Mouse (Mus musculus): ENCODE measurements around the gene Hist2h2ac.

Gene Hist2h2ac

DNA sequence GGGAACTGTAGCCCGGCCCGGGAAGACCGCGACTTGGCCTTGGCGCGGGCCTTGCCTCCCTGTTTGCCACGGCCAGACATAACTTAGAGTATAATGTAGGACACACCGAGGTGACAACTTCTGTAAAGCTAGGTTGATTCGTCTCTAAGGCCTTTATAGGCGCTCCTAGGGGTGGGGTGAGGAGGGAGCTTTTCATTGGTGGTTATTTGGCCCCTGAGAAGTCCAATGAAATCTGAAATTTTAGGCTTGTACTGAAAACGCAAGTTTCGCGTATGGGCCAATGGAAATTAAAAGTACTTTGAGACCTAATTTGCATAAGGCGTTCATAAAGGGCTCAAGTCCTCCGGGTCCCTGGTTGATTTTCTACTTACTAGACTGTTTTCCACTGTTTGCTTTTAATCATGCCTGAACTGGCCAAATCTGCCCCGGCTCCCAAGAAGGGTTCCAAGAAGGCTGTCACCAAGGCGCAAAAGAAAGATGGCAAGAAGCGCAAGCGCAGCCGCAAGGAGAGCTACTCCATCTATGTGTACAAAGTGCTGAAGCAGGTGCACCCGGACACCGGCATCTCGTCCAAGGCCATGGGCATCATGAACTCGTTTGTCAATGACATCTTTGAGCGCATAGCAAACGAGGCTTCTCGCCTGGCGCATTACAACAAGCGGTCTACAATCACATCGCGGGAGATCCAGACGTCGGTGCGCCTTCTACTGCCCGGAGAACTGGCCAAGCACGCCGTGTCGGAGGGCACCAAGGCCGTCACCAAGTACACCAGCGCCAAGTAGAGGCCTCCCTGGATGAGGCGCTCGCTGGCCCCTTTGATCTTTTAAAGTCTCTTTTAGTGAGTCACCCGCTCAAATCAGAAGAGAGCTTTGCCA is at the start of gene Hist2h2ac, which contains the start of gene Hist2h2be:
Gene Hist2h2ac, minus strand, starts transcription at position 116 of the 875 bp plus-strand sequence.
Gene Hist2h2be, plus strand, starts transcription at position 355 of the 875 bp plus-strand sequence.
- peak; percentile 84 to 88 for DNase-seq (ENCODE audit: low spot score in 2 of 2)

DNA sequence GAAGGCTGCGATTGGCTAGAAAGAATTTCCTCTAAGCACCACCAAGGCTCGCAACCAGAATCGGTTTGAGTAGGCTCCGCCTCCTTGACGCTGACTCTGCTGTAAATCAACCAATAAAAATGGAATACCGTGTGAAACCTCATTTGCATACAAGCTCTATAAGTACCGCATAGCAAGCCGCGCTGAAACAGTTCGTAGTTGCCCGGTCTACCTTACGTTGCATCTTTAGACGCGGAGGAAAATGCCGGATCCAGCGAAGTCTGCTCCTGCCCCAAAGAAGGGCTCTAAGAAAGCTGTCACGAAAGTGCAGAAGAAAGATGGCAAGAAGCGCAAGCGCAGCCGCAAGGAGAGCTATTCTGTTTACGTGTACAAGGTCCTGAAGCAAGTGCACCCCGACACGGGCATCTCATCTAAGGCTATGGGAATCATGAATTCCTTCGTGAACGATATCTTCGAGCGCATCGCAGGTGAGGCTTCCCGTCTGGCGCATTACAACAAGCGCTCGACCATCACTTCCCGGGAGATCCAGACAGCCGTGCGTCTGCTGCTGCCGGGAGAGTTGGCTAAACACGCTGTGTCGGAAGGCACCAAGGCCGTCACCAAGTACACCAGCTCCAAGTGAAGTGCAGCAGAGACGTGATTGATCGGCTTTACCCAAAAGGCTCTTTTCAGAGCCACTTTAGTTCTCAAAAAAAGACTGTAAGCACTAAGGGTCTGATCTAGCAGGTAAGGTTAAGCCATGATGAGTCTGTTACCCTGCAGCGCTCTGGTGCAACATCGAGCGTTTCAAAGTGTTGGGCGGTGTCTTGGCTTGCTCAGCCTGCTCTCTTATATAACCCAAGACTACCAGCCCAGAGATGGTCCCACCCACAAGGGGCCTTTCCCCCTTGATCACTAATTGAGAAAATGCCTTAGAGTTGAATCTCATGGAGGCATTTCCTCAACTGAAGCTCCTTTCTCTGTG is 49.1 kb upstream of the Hist2h2ac start, which contains the start of gene Hist2h2bb:
Gene Hist2h2bb, plus strand, starts transcription at position 242 of the 964 bp plus-strand sequence.
- DNase-seq (ENCODE audit: low spot score in 2 of 2): peak; percentile 89 to 92

- DNase-seq (ENCODE audit: low spot score in 2 of 2): peak in 1 of 2 experiments; percentile 32
These were observed 48.2 kb upstream of the Hist2h2ac start for GRCm38 (mm10) chr3:96268776-96269378.

DNA sequence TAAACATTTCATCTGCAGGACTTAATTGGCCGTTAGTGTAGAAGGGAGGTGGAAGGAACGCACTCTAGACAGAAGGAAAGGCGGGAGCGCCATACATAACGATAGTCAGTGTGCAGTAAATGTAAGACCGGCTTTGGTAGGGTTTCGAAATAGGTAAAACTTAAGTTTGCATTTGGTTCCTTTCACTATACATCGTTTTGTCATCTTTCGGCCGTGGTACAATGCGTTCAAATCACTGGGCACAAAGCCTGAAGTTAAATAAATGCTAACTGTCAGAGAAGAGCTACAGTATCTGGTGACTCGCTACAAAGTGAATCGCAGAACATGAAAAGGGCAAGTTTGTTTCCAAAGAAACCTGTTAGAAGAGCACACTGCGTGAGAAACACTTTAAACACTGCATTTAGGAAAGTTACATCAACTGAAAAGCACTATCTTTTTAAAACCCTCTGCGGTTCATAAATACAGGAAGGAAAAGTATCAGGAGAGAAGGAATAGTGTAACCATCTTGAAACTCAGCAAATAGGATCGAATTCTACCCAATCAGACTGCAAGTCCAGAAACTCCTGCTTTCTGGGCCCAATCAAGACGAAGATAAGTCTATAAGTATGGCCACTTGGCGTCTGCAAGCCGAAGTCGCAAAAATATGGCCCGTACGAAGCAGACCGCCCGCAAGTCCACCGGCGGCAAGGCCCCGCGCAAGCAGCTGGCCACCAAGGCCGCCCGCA is 47.5 kb upstream of the Hist2h2ac start, which contains the start of gene Hist2h3b:
Gene Hist2h3b, plus strand, starts transcription at position 604 of the 725 bp plus-strand sequence.
- DNase-seq (ENCODE audit: low spot score in 2 of 2): peak; percentile 77 to 79

GRCm38 (mm10) chr3:96267541-96267940 is 46.9 kb upstream of the Hist2h2ac start:
- no peak for DNase-seq (ENCODE audit: low spot score in 2 of 2)

- no peak for DNase-seq (ENCODE audit: low spot score in 2 of 2)
These were observed 45.5 kb upstream of the Hist2h2ac start for GRCm38 (mm10) chr3:96266132-96266710.

DNA sequence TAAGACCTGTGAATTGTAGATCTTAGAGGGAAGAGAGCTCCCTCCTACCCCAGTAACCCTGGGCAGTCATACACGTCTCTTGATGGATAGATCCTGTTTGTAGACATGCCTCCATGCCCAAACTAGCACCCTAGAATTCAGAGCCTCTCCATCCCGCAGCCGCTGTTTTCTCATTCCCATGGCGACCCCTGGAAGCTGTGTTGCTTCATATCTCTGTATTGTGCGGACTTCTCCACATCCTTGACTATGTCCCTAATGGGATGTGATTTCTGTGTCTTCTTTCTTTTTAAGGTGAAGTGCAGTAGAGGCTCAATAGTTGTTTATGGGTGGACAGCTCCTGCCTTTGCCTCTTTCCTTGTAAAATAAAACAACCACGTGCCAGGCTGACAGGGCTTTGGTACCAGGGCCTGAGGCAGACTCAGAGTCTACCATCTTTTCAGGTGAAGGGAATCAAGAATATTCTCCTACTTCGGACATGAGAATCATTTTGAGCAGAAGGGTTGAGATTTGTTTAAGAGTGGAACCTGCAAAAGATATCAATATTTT is 43.8 kb upstream of the Hist2h2ac start:
- no peak for DNase-seq (ENCODE audit: low spot score in 2 of 2)

- no peak for DNase-seq (ENCODE audit: low spot score in 2 of 2)
These were observed 43.1 kb upstream of the Hist2h2ac start for GRCm38 (mm10) chr3:96263558-96264403.

DNA sequence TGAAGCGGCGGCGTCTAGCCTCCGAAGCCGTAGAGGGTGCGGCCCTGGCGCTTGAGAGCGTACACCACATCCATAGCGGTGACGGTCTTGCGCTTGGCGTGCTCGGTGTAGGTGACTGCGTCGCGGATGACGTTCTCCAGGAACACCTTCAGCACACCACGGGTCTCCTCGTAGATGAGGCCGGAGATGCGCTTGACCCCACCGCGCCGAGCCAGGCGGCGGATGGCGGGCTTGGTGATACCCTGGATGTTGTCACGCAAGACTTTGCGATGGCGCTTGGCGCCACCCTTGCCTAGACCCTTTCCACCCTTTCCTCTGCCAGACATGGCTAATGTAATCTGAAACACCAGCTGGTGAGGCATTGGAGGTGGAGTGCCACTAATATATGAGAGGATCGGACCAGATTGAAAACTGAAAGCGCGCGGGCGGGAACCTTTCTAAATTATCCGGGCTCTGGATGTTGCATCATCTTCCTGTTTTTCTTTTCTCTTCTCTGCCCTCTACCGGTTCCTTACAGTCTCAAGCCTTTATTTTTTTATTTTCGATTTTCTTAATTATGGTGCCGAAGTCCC is 42.4 kb upstream of the Hist2h2ac start, which contains the start of gene Hist2h4:
Gene Hist2h4, minus strand, starts transcription at position 333 of the 572 bp plus-strand sequence.
- DNase-seq (ENCODE audit: low spot score in 2 of 2): peak; percentile 96 to 97

GRCm38 (mm10) chr3:96262216-96262875 is 41.7 kb upstream of the Hist2h2ac start:
- DNase-seq (ENCODE audit: low spot score in 2 of 2): peak; percentile 73 to 75

GRCm38 (mm10) chr3:96261623-96262022 is 40.9 kb upstream of the Hist2h2ac start:
- no peak for DNase-seq (ENCODE audit: low spot score in 2 of 2)

- DNase-seq (ENCODE audit: low spot score in 2 of 2): no peak
These were observed 39.5 kb upstream of the Hist2h2ac start for GRCm38 (mm10) chr3:96260220-96260619.

DNA sequence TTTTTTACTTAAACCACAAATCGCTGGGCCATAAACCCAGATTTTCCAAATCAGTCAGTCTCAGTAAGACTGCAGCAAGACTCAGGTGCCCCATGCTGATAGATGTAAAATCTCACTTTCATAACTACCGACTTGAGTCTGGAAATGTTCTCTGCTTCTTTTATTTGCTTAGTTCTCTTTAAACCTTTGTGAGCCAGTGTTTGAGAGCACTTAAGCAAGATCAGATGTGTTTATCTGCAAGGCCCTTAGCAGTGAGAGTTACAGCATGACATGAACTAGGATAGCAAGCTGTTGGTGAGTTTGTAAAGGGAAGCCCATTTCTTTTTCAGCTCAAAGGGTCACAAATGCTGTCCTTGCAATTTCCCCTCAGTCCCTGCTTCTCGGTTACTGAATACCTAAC is 36.5 kb upstream of the Hist2h2ac start:
- DNase-seq (ENCODE audit: low spot score in 2 of 2): no peak

DNA sequence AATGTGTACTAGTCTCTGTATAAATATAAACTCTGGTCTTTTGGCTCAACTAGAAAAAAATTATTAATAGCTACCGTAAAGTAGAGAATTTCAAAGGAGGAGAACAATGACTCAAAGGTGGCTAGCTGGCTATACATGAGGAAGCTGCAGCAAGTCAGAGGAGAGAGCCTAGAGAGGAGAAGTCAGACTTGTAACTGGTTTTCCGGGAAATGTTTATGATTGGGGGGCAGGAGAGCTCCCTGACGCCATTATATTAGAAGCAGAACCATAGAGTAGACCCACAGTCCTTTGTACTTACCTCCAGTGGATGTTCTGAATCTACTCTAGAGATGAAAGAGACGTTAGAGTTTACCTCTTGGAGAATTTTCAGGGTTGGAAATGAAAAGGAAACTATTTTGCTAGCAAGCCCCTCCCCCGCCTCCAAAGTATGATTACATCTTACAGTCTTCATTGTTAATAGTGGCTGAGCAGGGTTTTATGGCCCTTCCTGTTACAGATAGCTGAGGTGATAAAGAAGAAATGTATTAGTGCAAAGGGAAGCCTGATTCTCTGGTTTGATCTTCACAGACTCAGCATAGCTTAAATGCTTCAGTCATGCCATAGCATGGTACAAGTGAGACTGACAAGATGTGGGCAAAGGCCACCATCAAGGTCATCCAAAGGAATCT is 35.4 kb upstream of the Hist2h2ac start:
- no peak for DNase-seq (ENCODE audit: low spot score in 2 of 2)

DNA sequence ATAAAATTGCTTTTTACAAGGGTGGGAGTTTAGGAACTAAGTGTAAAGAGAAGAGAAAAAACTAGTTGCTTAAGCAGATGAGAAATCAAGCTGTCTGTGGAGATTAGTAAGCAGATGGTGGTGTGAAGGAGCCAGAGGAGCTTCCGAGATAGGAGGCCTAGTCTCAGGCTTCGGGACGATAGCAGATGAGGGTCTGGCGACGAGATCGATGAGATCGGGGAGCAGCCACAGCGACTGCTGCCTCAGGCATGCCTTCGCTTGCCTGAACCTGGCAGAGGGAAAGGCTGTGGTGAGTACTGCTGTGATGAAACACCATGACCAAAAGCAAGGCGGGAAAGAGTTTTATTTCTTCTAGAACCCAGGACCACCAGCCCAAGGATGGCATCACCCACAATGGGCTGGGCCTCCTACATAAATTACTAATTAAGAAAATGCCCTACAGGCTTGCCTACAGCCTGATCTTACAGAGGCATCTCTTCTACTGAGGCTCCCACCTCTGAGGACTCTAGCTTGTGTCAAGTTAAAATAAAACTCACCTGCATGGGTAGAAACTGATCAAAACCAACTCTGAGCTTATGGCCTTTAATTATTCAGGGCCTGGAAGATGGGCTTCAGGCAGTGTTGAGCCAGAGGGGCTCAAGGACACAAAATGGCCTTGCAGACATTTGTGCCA is 34.1 kb upstream of the Hist2h2ac start:
- DNase-seq (ENCODE audit: low spot score in 2 of 2): no peak

GRCm38 (mm10) chr3:96251787-96252186 is 31.1 kb upstream of the Hist2h2ac start:
- no peak for DNase-seq (ENCODE audit: low spot score in 2 of 2)

GRCm38 (mm10) chr3:96250890-96251289 is 30.2 kb upstream of the Hist2h2ac start:
- DNase-seq (ENCODE audit: low spot score in 2 of 2): no peak

Data from natural killer cell, adult 2 months (primary cell).